Mouse (Mus musculus): Measurements from ENCODE around the gene Tbcd.
"Not testable (repeated sequence)": the region's sequence is repeated elsewhere in the genome, so short reads cannot be mapped to it uniquely, and the experiment has no call there.

Tbcd gene

GRCm38 (mm10) chr11:121652547-121653305, 201.0 kb downstream of the Tbcd start:
- DNase-seq (ENCODE audit: low read depth, low spot score) = peak; percentile 85

DNA sequence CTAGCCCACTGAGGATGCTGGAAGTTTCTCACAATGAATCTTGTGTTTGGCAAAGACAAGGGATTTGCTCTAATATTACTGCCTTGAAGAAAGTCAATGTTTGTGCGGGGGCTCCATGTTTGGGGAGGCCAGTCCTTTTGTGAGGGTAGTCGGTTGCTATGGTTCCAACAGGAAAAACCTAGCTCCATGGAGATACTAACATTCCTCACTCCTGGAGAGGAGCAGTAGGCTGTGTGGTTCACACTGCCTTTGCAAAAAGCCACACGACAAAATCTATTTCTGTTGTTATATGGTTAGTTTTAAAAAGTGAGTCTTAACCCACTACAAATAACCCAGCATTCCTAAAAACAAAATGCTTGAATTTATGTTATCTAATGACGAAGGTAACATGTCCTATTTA, 201.9 kb downstream of the Tbcd start:
- DNase-seq (ENCODE audit: low read depth, low spot score) = no peak

- DNase-seq (ENCODE audit: low read depth, low spot score) = no peak
Observed at GRCm38 (mm10) chr11:121654406-121654945, 202.7 kb downstream of the Tbcd start.

GRCm38 (mm10) chr11:121655166-121655806, 203.5 kb downstream of the Tbcd start:
- no peak for DNase-seq (ENCODE audit: low read depth, low spot score)

DNA sequence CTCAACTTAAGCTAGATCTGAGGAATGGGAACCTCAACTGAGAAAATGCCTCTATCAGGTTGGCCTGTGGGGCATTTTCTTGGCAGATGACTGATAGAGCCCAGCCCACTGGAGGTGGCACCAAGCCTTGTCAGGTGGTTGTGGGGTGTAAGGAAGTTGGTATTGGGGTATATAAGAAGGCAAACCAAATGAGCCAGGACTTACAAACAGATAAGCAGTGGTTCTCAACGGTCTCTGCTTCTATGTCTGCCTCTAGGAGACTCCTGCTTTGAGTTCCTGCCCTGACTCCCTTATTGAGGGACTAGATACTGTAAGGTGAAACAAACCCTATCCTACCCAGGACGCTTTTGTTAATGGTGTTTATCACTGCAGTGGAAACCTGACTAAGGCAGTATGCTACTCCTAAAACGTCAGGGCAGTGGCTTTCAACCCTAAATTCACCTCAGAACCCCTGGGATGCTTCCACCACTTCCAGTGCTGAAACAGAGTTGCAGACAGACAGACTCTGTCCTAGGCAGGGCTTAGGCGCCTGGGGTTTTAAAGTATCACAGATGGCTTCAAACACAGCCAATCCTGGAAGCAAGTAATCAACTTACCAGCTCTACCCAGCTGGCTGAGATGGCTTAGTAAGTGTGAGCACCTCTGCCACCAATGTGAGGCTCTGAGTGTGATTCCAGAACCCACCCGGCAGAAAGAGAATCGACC, 204.2 kb downstream of the Tbcd start:
- DNase-seq (ENCODE audit: low read depth, low spot score) = no peak

GRCm38 (mm10) chr11:121658151-121658550, 206.4 kb downstream of the Tbcd start:
- DNase-seq (ENCODE audit: low read depth, low spot score) = no peak

DNA sequence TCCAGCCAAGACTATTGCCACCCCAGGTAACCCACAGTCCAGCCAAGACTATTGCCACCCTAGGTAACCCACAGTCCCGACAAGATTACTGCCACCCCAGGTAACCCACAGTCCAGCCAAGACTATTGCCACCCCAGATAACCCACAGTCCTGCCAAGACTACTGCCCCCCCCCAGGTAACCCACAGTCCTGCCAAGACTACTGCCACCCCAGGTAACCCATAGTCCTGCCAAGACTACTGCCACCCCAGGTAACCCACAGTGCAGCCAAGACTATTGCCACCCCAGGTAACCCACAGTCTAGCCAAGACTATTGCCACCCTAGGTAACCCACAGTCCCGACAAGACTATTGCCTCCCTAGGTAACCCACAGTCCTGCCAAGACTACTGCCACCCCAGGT, 208.9 kb downstream of the Tbcd start:
- DNase-seq (ENCODE audit: low read depth, low spot score) = not testable (repeated sequence)

DNA sequence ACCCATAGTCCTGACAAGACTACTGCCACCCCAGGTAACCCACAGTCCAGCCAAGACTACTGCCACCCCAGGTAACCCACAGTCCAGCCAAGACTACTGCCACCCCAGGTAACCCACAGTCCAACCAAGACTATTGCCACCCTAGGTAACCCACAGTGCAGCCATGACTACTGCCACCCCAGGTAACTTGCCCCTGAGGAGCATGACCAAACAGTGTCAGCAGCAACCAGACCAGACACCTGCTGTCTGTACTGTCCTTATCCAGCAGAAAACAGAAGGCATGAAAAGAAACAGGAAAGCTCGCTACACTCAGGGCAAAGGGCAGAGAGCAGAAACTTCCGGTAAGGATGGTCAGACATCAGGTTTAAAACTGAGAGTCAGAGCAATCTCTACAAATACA, 209.4 kb downstream of the Tbcd start:
- no peak for DNase-seq (ENCODE audit: low read depth, low spot score)

Measured in ZHBTc4 (cell line).